Comparison of ENCODE assay signal across 1 mouse cellular context in genomic region chr11:59920331-59920730, GRCm38 (mm10).
TF ChIP-seq lines count a peak whose summit lies in the region.

No protein-coding gene starts in this region.

TF ChIP-seq in MEL, 35 proteins besides CTCF, POLR2A, EP300 and RAD21 (continued from another document):
- TF ChIP-seq UBTF (IDR thresholded peaks at IDR 0.05; ENCODE audit: borderline replicate concordance, insufficient read depth, low read depth, low read length) (no peak), HCFC1 (IDR thresholded peaks at IDR 0.05; ENCODE audit: low read depth, low read length) (0 out of 2 replicates have a peak, but pooled peaks have one; percentile 12), MXI1 (IDR thresholded peaks at IDR 0.05; ENCODE audit: low read depth, low read length) (peak; percentile 74), JUND (IDR thresholded peaks at IDR 0.05; ENCODE audit: low read depth, low read length) (no peak), GABPA (IDR thresholded peaks at IDR 0.05; ENCODE audit: low read depth, low read length) (no peak), MAZ (IDR thresholded peaks at IDR 0.05; ENCODE audit: low read depth, low read length) (no peak), RCOR1 (IDR thresholded peaks at IDR 0.05; ENCODE audit: low read depth, low read length) (peak; percentile 19; the same call in 1 of the 2 replicates), ZNF384 (IDR thresholded peaks at IDR 0.05; ENCODE audit: low read depth, low read length) (no peak), TBP (IDR thresholded peaks at IDR 0.05; ENCODE audit: low read depth, low read length) (no peak), ZKSCAN1 (IDR thresholded peaks at IDR 0.05; ENCODE audit: low read depth, low read length) (no peak), ELF1 (IDR thresholded peaks at IDR 0.05; ENCODE audit: low read depth, low read length) (no peak), MAFK (IDR thresholded peaks at IDR 0.05; ENCODE audit: borderline replicate concordance, low read depth, low read length) (no peak), NRF1 (IDR thresholded peaks at IDR 0.05; ENCODE audit: insufficient read depth, low read depth, low read length, poor library complexity, severe bottlenecking) (no peak), ETS1 (IDR thresholded peaks at IDR 0.05; ENCODE audit: low read depth, low read length) (no peak)
